Mouse (Mus musculus) liver, embryonic 15.5 days (tissue): Measurements from ENCODE around the gene Ctnnbl1. TPM values are rescaled to one million over a fixed set of nuclear protein-coding genes. Genes with fewer than 3 reads are reported as not detected.

ENCODE experiments used
- ATAC-seq: fragments of 200-750 bp; cut with Nextera tagmentation; 2 replicates; pipeline ENCODE4 v1.8.0; 2017; ENCODE audit warnings: moderate number of reproducible peaks, mild to moderate bottlenecking, moderate library complexity; ENCODE audit not compliant: insufficient read depth
- H3K27ac ChIP-seq: fragments of 300-500 bp; sonication (generic); replicated peaks from 2 replicates; pipeline ENCODE4 v1.5.1; 2015; ENCODE audit warnings: mild to moderate bottlenecking, inconsistent platforms
- H3K27me3 ChIP-seq: fragments of 300-500 bp; sonication (generic); 2 replicates; pipeline ENCODE4 v1.6.1; 2015; ENCODE audit warnings: mild to moderate bottlenecking, inconsistent platforms
- H3K36me3 ChIP-seq: fragments of 300-500 bp; sonication (generic); replicated peaks from 2 replicates; pipeline ENCODE4 v1.6.1; 2015; ENCODE audit warnings: moderate library complexity, mild to moderate bottlenecking, inconsistent platforms
- H3K4me1 ChIP-seq: fragments of 300-500 bp; sonication (generic); replicated peaks from 2 replicates; pipeline ENCODE4 v1.6.1; 2015; ENCODE audit warnings: inconsistent platforms
- H3K4me2 ChIP-seq: fragments of 300-500 bp; sonication (generic); 2 replicates; pipeline ENCODE4 v1.6.1; 2015; ENCODE audit warnings: moderate library complexity, mild to moderate bottlenecking, inconsistent platforms
- H3K4me3 ChIP-seq: fragments of 300-500 bp; sonication (generic); replicated peaks from 2 replicates; pipeline ENCODE4 v1.5.1; 2015; ENCODE audit warnings: mild to moderate bottlenecking, inconsistent platforms
- H3K9ac ChIP-seq: fragments of 300-500 bp; sonication (generic); 2 replicates; pipeline ENCODE4 v1.6.1; 2015; ENCODE audit warnings: moderate library complexity, mild to moderate bottlenecking, inconsistent platforms
- H3K9me3 ChIP-seq: fragments of 300-500 bp; sonication (generic); replicated peaks from 2 replicates; pipeline ENCODE4 v1.6.1; 2016; ENCODE audit warnings: inconsistent platforms
- WGBS: fragments of 180-500 bp; shearing (Covaris S2); methylation state at CpG from one replicate; pipeline ENCODE4 v1.1.7; 2015; ENCODE audit warnings: mixed read lengths; ENCODE audit not compliant: insufficient replicate concordance; 5-methylcytosine and 5-hydroxymethylcytosine counted together
- polyA plus RNA-seq: library from polyadenylated mRNA; unstranded; fragments of >200 nt; fragmentation: Nextera tagmentation; extraction: Ambion mirVana; gene quantifications from 2 replicates; pipeline ENCODE4 v1.2.1, GENCODE M21; 2015

Ctnnbl1 gene
- polyA plus RNA-seq, 1 experiment from 2014 or later = 20.7 TPM

DNA sequence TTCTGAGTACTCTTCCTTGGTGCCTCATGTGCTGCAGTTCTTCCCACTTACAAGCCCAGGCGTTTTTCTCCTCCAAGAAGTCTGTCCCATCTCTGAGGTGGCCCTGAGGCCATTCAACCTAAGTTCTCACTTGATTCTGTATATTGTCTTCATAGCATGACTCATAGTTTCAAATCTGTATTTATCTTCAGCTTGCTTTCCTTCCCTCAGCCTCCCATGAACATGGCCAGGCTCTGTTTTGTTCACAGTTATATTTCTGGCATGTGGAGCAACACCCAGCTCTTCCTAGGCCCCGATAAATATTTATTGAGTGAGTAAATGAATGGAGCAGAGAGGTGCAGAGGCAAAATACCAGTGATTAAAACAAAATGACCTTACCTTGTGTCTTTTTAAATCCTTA lies 38.8 kb downstream of the Ctnnbl1 start:
- no peak overlapping the region for H3K4me3 ChIP-seq
- no peak for ATAC-seq
- H3K4me1 ChIP-seq = no peaks in the 10 kb centered on the region
- no peak overlapping the region for H3K27ac ChIP-seq
- no peaks in the 10 kb centered on the region for H3K27me3 ChIP-seq
- 68% methylated on average over 2 of the region's 2 CpGs for whole genome bisulfite sequencing
- no peak overlapping the region for H3K9ac ChIP-seq
- H3K36me3 ChIP-seq = peaks cover 15% of the 10 kb centered on the region; the same call in 1 of the 2 replicates
- H3K4me2 ChIP-seq = no peak overlapping the region
- no peaks in the 10 kb centered on the region for H3K9me3 ChIP-seq

GRCm38 (mm10) chr2:157780956-157781355 lies 43.8 kb downstream of the Ctnnbl1 start:
- no peak for ATAC-seq
- Histone ChIP-seq H3K36me3 (peaks cover 14% of the 10 kb centered on the region), H3K4me1 (no peaks in the 10 kb centered on the region), H3K9ac (no peak overlapping the region), H3K4me2 (no peak overlapping the region), H3K4me3 (no peak overlapping the region), H3K27ac (no peak overlapping the region), H3K9me3 (no peaks in the 10 kb centered on the region), H3K27me3 (no peaks in the 10 kb centered on the region)
- WGBS = 90% methylated on average over 3 of the region's 3 CpGs

DNA sequence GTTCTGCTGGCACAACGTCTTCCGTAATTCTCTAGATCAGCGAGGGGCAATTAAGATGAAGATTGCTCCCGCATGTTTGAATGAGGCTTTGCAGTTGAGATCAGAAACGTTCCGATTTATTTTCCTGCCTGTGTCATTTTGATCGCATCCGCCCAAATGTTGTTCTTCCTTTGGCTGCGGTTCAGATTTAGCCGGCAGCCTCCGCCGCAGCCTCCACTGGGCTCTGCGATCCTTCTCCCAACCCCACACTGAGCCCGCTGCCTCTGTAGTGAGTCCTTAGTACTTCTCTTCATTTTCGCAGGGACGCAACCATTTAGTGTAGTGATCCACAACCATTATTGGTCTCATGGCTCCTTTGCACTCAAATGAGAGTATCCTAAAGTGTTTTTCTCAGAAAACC lies 46.0 kb downstream of the Ctnnbl1 start:
- no peak overlapping the region for H3K9ac ChIP-seq
- no peaks in the 10 kb centered on the region for H3K4me1 ChIP-seq
- no peak overlapping the region for H3K4me2 ChIP-seq
- H3K27ac ChIP-seq = no peak overlapping the region
- 92% methylated on average over 16 of the region's 16 CpGs for WGBS
- H3K4me3 ChIP-seq = no peak overlapping the region
- no peak for ATAC-seq
- peaks cover 14% of the 10 kb centered on the region for H3K36me3 ChIP-seq
- H3K9me3 ChIP-seq = no peaks in the 10 kb centered on the region
- no peaks in the 10 kb centered on the region for H3K27me3 ChIP-seq

DNA sequence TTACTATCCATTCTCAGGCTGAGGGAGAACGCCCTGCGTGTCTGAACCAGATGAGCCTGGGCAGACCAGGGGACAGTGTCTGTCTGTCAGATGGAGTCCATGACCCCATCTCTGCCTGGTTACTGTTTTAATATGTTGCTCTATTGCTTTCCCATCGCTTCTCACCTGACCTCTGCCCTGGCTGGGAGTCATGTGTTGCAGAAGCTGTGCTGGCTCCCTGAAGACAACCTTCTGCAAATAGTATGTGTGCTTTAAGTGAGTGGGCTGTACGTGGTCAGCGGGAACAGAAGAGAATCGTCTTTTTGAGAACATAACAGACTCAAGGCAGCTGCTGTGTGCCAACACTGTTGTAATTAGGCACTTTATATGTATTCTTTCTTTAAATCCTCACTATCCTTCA lies 47.0 kb downstream of the Ctnnbl1 start:
- H3K36me3 ChIP-seq = peaks cover 13% of the 10 kb centered on the region
- no peak for ATAC-seq
- H3K4me1 ChIP-seq = no peaks in the 10 kb centered on the region
- 83% methylated on average over 6 of the region's 6 CpGs for WGBS
- H3K4me3 ChIP-seq = no peak overlapping the region
- H3K27ac ChIP-seq = no peak overlapping the region
- no peak overlapping the region for H3K4me2 ChIP-seq
- H3K9ac ChIP-seq = no peak overlapping the region
- H3K9me3 ChIP-seq = no peaks in the 10 kb centered on the region
- no peaks in the 10 kb centered on the region for H3K27me3 ChIP-seq

GRCm38 (mm10) chr2:157784647-157785046 lies 47.4 kb downstream of the Ctnnbl1 start:
- Histone ChIP-seq H3K4me1 (no peaks in the 10 kb centered on the region), H3K9me3 (no peaks in the 10 kb centered on the region), H3K4me3 (no peak overlapping the region), H3K27me3 (no peaks in the 10 kb centered on the region), H3K9ac (no peak overlapping the region), H3K36me3 (peaks cover 9% of the 10 kb centered on the region), H3K4me2 (no peak overlapping the region), H3K27ac (no peak overlapping the region)
- 55% methylated on average over 2 of the region's 2 CpGs for WGBS
- ATAC-seq = no peak

DNA sequence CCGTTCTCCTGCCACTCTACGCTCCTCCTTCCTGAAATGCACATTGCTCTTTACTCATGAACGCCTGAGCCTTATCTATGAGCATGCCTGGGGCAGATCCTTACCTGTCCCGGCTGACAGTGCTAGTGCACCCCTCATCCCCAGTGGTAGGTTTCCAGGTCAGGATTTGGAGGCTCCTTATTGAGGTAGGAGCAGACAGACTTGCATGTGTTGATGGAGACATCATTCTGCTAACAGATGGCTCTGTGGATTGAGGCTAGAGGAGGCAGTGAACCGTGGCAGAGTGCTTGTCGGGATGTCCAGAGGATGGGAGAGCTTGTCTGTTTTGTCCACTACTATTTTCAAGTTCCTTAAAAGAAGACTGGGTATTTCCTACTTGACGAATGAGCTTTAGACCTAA lies 52.0 kb downstream of the Ctnnbl1 start:
- peaks cover 15% of the 10 kb centered on the region for H3K4me1 ChIP-seq
- no peak overlapping the region for H3K4me2 ChIP-seq
- H3K9ac ChIP-seq = no peak overlapping the region
- 76% methylated on average over 7 of the region's 7 CpGs for WGBS
- H3K27ac ChIP-seq = no peak overlapping the region
- no peak for ATAC-seq
- no peaks in the 10 kb centered on the region for H3K27me3 ChIP-seq
- no peaks in the 10 kb centered on the region for H3K9me3 ChIP-seq
- H3K4me3 ChIP-seq = no peak overlapping the region
- peaks cover 3% of the 10 kb centered on the region; the same call in 1 of the 2 replicates for H3K36me3 ChIP-seq

DNA sequence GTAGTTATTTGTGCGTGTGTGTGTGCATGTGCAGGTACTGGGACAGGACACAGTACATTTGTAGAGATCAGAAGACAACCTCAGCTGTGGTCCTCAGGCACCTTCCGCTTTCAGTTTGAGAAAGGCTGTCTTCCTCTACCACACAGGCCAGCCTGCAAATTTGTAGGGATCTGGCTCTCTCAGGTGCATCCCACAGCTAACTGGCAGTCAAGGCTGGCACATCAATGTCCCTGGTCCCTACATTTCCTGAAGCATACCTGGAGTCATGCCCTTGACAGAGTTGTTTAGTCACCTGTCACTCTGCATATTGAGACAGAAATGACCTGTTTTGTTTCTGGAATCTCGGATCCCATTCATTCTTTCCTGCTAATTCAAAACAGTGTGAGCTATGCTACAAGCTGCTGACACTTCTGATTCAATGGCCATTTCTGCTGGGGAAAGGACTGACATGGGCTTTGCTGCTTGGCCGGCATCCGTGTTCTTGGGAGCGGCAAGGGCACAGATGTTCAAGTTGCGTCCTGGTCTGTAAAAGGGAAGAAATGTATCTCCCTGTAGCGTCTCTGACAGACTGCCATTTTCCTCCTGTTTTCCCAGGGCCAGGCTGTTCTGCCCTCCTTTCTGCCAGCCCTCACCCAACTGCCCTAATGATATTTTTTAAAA lies 53.8 kb downstream of the Ctnnbl1 start:
- no peak for ATAC-seq
- H3K4me1 ChIP-seq = peaks cover 15% of the 10 kb centered on the region

GRCm38 (mm10) chr2:157791528-157792162 lies 54.4 kb downstream of the Ctnnbl1 start:
- peaks cover 15% of the 10 kb centered on the region for H3K4me1 ChIP-seq
- H3K9me3 ChIP-seq = no peaks in the 10 kb centered on the region
- no peak overlapping the region for H3K4me3 ChIP-seq
- no peak for ATAC-seq
- H3K27me3 ChIP-seq = no peaks in the 10 kb centered on the region
- 80% methylated on average over 14 of the region's 14 CpGs for WGBS
- peaks cover 3% of the 10 kb centered on the region; the same call in 1 of the 2 replicates for H3K36me3 ChIP-seq
- no peak overlapping the region for H3K9ac ChIP-seq
- no peak overlapping the region for H3K4me2 ChIP-seq
- no peak overlapping the region for H3K27ac ChIP-seq

More for the DNA sequence above, 53.8 kb downstream of the Ctnnbl1 start:
- Histone ChIP-seq H3K4me3 (no peak overlapping the region), H3K9me3 (no peaks in the 10 kb centered on the region), H3K27ac (no peak overlapping the region), H3K36me3 (peaks cover 3% of the 10 kb centered on the region; the same call in 1 of the 2 replicates), H3K4me2 (no peak overlapping the region), H3K9ac (no peak overlapping the region), H3K27me3 (no peaks in the 10 kb centered on the region)
- WGBS = 77% methylated on average over 8 of the region's 8 CpGs

- Histone ChIP-seq H3K27me3 (no peaks in the 10 kb centered on the region), H3K9me3 (no peaks in the 10 kb centered on the region), H3K27ac (no peak overlapping the region), H3K4me3 (no peak overlapping the region), H3K9ac (no peak overlapping the region), H3K4me2 (no peak overlapping the region), H3K4me1 (peaks cover 15% of the 10 kb centered on the region), H3K36me3 (peaks cover 3% of the 10 kb centered on the region; the same call in 1 of the 2 replicates)
- 50% methylated on average over 10 of the region's 10 CpGs for WGBS
- ATAC-seq = peak; percentile 42; the same call in 1 of the 2 replicates
Measured at GRCm38 (mm10) chr2:157792840-157793552, 55.8 kb downstream of the Ctnnbl1 start.

DNA sequence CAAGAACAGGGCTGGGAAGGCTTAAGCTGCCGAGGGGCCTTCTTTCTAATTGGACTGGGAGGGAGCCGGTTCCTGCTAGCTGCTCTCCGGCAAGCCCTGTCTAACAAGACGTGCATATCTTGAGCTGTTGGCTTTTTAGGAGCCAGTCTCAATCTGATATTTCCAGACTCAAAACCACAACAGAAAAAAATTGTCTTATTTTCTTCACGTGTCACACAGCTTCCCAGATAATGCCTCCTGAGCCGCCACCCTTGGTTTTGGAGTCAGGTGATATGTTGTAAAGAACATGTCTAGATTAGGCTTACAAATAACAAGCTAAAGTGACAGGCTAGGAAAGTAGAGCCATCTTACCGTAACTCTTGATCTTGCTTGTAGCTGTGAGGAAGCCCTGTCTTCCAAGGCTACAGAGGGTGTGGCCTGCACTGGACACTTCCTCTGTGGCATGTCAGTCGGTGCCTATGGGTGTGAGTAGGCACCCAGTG lies 56.7 kb downstream of the Ctnnbl1 start:
- ATAC-seq = no peak
- no peak overlapping the region for H3K4me3 ChIP-seq
- H3K36me3 ChIP-seq = peaks cover 3% of the 10 kb centered on the region; the same call in 1 of the 2 replicates
- H3K27me3 ChIP-seq = no peaks in the 10 kb centered on the region
- no peak overlapping the region for H3K9ac ChIP-seq
- H3K4me1 ChIP-seq = peaks cover 15% of the 10 kb centered on the region
- H3K9me3 ChIP-seq = no peaks in the 10 kb centered on the region
- no peak overlapping the region for H3K27ac ChIP-seq
- no peak overlapping the region for H3K4me2 ChIP-seq
- 19% methylated on average over 8 of the region's 8 CpGs for WGBS
